8 mouse cellular contexts compared by ENCODE assay signal in genomic region chr8:115159208-115159607, GRCm38 (mm10).
DNase-seq lines count a peak whose midpoint lies in the region; ATAC-seq and TF ChIP-seq lines count a peak whose summit lies in the region.

No protein-coding gene starts in this region.

- ATAC-seq in heart, embryonic 12.5 days (ENCODE audit: insufficient number of reproducible peaks, low FRiP score) = no peak

- H3K4me2 ChIP-seq in heart, embryonic 12.5 days = peak overlapping the region; percentile 70

- H3K4me1 ChIP-seq in lung, adult 2 months (ENCODE audit: control insufficient read depth, insufficient read depth, low read length) = peaks cover 6% of the 10 kb centered on the region
- H3K4me1 ChIP-seq in heart, embryonic 12.5 days (replicated peaks) = peaks cover 22% of the 10 kb centered on the region
- peaks cover 46% of the 10 kb centered on the region for H3K4me1 ChIP-seq in midbrain, embryonic 10.5 days

- peak; percentile 8 for DNase-seq in lung, adult 2 months
- DNase-seq in lung, adult 18-20 months = no peak
- peak; percentile 32 for DNase-seq in embryo, embryonic 10 days (ENCODE audit: low spot score)
- peak; percentile 39 for DNase-seq in kidney, postnatal 14 days
- peak; percentile 31 for DNase-seq in midbrain, embryonic 10.5 days (ENCODE audit: low spot score)
- peak; percentile 27 for DNase-seq in thymus, postnatal 14 days
- DNase-seq in B cell, adult 2 months = no peak

- no peak for TF ChIP-seq POLR2A in lung, adult 2 months (IDR thresholded peaks at IDR 0.05; ENCODE audit: borderline replicate concordance, extremely low read depth, low read depth, low read length)

- 3% methylated on average over 18 of the region's 18 CpGs for WGBS in lung, adult 2 months
- 9% methylated on average over 18 of the region's 18 CpGs for WGBS in heart, embryonic 12.5 days
- WGBS in midbrain, embryonic 10.5 days = 18% methylated on average over 18 of the region's 18 CpGs

- H3K4me3 ChIP-seq in lung, adult 2 months (replicated peaks; ENCODE audit: extremely low read depth, low read depth, low read length) = no peak overlapping the region
- H3K4me3 ChIP-seq in heart, embryonic 12.5 days = peak overlapping the region; percentile 38
- H3K4me3 ChIP-seq in midbrain, embryonic 10.5 days = peak overlapping the region; percentile 45

- no peaks in the 10 kb centered on the region for H3K36me3 ChIP-seq in heart, embryonic 12.5 days
- H3K36me3 ChIP-seq in midbrain, embryonic 10.5 days = no peaks in the 10 kb centered on the region

- no peak for TF ChIP-seq CTCF in lung, adult 2 months (IDR thresholded peaks at IDR 0.05; ENCODE audit: insufficient read depth, low read length)

- H3K9me3 ChIP-seq in heart, embryonic 12.5 days (replicated peaks) = no peaks in the 10 kb centered on the region
- H3K9me3 ChIP-seq in midbrain, embryonic 10.5 days (replicated peaks) = no peaks in the 10 kb centered on the region

- peak overlapping the region; percentile 59; the same call in 1 of the 2 replicates for H3K9ac ChIP-seq in heart, embryonic 12.5 days

- H3K27me3 ChIP-seq in heart, embryonic 12.5 days (replicated peaks) = peaks cover 7% of the 10 kb centered on the region; the same call in 1 of the 2 replicates
- peaks cover 59% of the 10 kb centered on the region for H3K27me3 ChIP-seq in midbrain, embryonic 10.5 days (ENCODE audit: low read depth, poor library complexity, severe bottlenecking)

- H3K27ac ChIP-seq in heart, embryonic 12.5 days (ENCODE audit: poor library complexity, severe bottlenecking) = no peak overlapping the region
- H3K27ac ChIP-seq in midbrain, embryonic 10.5 days (replicated peaks) = peak overlapping the region; percentile 77

Comparison
In these comparisons a context has a peak if more than half of its experiments do, and no peak if none do; other contexts are left out.
1. DNase-seq: peak in lung, adult 2 months (single experiment), embryo, embryonic 10 days (single experiment), kidney, postnatal 14 days (single experiment), midbrain, embryonic 10.5 days (single experiment) and thymus, postnatal 14 days (single experiment); none in lung, adult 18-20 months (0 of 2) and B cell, adult 2 months (0 of 2).